Mouse (Mus musculus): ENCODE measurements at regions not wholly inside any gene's neighbourhood (a gene's known extent, or its start where the extent isn't known, plus 50 kb on each side); places are given as distances from the start of the nearest gene placed in this dataset.

GRCm38 (mm10) chr4:153905511-153905910 lies 51.5 kb upstream of the A430005L14Rik start:
- TF ChIP-seq EP300 (IDR thresholded peaks at IDR 0.05; ENCODE audit: insufficient read depth, low read depth, low read length) (no peak), POLR2A (IDR thresholded peaks at IDR 0.05; ENCODE audit: insufficient read depth, low read depth, low read length) (no peak)
